Mouse (Mus musculus) bone marrow, adult 2 months (tissue): ENCODE measurements at regions not wholly inside any gene's neighbourhood (a gene's known extent, or its start where the extent isn't known, plus 50 kb on each side); places are given as distances from the start of the nearest gene placed in this dataset.

Source experiments
- H3K27ac ChIP-seq: fragments of 200-500 bp; 2 replicates; pipeline ENCODE4 v1.5.1; 2012; ENCODE audit warnings: low read depth, mild to moderate bottlenecking, control low read depth, inconsistent platforms, low read length; ENCODE audit not compliant: control insufficient read depth, poor library complexity, insufficient read depth
- H3K4me1 ChIP-seq: fragments of 200-500 bp; 2 replicates; pipeline ENCODE4 v1.6.1; 2011; ENCODE audit warnings: low read length; ENCODE audit not compliant: control insufficient read depth, insufficient read depth
- H3K4me3 ChIP-seq: fragments of 200-500 bp; replicated peaks from 2 replicates; pipeline ENCODE3; 2011; ENCODE audit warnings: mild to moderate bottlenecking, low read depth, low read length, control low read depth; ENCODE audit not compliant: control insufficient read depth
- CTCF ChIP-seq: fragments of 200-500 bp; IDR thresholded peaks from 2 replicates; pipeline ENCODE4 v1.5.1; 2011; ENCODE audit warnings: low read length, control low read depth; ENCODE audit not compliant: control insufficient read depth, insufficient read depth
- POLR2A ChIP-seq: fragments of 200-500 bp; IDR thresholded peaks from 2 replicates; pipeline ENCODE4 v1.6.1; 2011; ENCODE audit warnings: low read depth, mild to moderate bottlenecking, control low read depth, low read length, borderline replicate concordance; ENCODE audit not compliant: control insufficient read depth
- WGBS: fragments of 180-500 bp; shearing (Covaris S2); methylation state at CpG from one replicate; pipeline ENCODE4 v1.1.7; 2018; 5-methylcytosine and 5-hydroxymethylcytosine counted together

DNA sequence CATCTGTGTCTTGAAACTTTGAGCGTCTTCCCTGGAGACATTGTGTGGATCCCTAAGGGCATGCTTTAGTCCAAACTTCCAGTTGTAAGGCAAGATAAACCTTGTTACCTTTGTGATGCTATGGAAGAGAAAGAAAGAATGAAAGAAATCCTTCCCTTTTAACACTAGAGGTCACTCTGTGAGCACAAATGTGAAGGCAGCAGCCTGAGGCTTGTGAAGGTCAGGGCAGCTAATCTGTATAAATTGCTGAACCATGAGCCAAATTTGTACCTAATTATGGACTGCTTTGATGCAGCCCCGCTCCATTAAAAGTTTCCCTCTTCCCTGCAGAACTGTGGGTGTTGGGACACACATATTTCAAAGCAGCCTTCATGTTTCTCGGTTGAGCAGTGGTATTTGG, 204.4 kb downstream of the Fam169b start:
- 78% methylated on average over 3 of the region's 3 CpGs for WGBS
- Histone ChIP-seq H3K4me1 (no peaks in the 10 kb centered on the region; the same call in 1 of the 2 replicates), H3K27ac (no peak overlapping the region), H3K4me3 (no peak overlapping the region)
- TF ChIP-seq CTCF = no peak
- TF ChIP-seq POLR2A = no peak

DNA sequence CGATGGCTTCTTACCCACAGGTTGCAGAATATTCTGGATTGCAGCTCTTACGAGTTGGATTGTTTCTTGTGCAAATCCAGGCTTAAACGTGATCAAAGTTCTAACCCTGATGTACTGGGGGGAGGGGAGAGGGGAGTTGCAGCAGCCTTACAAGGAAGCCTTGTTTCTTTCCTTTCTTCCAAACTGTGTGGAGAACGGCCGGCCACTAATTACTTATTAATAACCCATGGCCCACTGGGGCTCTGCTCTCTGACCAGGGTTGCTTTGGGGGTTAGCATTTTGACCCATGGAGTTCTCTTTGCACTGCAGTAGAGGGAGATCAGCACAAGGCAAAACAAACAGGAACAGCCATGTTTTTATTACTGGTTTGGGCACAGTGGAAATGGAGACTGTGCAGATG, 199.2 kb downstream of the Fam169b start:
- no peak for TF ChIP-seq POLR2A
- no peak for TF ChIP-seq CTCF
- 48% methylated on average over 5 of the region's 5 CpGs for WGBS
- no peaks in the 10 kb centered on the region; the same call in 1 of the 2 replicates for H3K4me1 ChIP-seq
- no peak overlapping the region for H3K27ac ChIP-seq
- H3K4me3 ChIP-seq = no peak overlapping the region

DNA sequence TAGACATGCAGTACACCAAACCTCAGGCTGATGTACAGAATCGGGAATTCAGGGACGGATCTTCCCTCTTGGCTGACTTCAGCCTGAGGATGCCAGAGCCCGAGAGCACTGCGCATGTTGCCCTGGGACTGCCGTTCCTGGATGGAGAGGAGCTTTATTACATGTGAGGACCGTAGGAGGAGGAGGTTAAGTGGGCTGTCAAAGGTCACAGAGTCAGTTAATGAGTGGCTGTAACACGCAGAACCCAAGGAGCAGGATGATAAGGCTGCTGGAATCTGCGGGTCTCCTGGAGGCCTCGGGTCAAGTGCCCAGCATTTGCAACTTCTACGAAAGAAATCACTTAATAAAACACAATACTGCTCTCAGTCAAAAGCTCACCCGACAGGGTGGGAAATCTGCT, 197.3 kb downstream of the Fam169b start:
- TF ChIP-seq POLR2A (no peak), CTCF (no peak)
- H3K4me3 ChIP-seq = no peak overlapping the region
- no peak overlapping the region for H3K27ac ChIP-seq
- 79% methylated on average over 11 of the region's 11 CpGs for WGBS
- H3K4me1 ChIP-seq = no peaks in the 10 kb centered on the region; the same call in 1 of the 2 replicates

DNA sequence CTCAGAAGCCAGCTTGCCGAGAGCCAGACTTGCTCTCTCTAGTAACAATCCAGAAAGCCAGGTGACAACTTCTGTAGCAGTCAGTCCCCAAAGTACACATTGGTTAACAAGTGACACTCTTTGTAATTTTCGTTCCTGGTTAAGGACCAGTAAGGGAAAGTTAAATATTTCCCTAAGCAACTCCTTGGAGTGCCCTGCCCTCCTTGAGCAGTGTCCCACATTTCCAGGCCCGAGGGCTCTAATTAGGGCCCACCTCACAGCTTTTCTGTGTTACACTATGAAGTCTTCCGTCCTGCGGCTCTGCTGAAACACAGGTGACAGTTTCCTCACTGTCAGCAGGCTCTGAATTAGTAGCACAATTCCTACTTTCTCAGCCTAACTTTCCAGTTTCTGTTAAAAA, 194.9 kb downstream of the Fam169b start:
- H3K4me3 ChIP-seq = no peak overlapping the region
- no peak overlapping the region for H3K27ac ChIP-seq
- no peak for TF ChIP-seq CTCF
- no peaks in the 10 kb centered on the region for H3K4me1 ChIP-seq
- WGBS = 79% methylated on average over 5 of the region's 5 CpGs

DNA sequence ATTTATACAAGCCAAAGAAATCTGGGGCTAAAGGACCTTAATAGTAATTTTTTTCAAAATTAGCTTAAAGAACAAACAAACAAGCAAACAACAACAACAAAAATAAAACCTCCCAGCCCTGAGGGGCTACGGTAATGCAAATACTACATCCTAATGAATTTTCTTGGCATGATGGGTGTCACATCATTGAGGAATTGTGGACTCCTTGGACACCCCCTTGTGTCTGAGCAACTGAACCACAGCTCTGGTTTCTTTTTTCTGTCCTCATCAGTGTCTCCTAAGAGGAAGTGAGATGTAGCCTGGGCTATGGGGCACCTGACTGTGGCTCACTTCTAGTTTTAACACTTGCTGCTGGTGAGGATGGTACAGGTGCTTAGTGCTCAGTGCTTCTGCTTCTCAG, 184.2 kb downstream of the Fam169b start:
- WGBS = 94% methylated on average over 1 of the region's 1 CpGs
- no peaks in the 10 kb centered on the region for H3K4me1 ChIP-seq
- H3K27ac ChIP-seq = no peak overlapping the region
- TF ChIP-seq CTCF (no peak), POLR2A (no peak)
- H3K4me3 ChIP-seq = no peak overlapping the region

DNA sequence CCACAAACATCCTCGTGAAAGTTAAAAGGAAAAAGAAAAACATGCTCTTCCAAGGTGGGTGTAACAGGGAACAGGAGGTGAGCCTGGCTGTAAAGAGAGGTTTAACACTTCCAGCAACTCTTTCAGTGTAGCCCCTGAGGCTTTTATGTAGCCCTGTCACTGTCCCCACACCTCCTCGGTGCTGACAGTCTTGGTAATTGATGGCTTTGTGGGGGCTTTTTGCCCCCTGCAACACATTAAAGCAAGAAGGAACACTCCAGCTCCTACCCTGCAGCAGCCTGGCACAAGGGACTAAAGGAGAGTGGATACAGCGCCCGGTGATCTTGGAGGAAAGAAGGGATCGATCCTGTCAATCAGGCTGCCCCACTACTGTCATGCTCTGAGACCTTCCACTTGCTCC, 181.8 kb downstream of the Fam169b start:
- Histone ChIP-seq H3K4me3 (no peak overlapping the region), H3K4me1 (no peaks in the 10 kb centered on the region), H3K27ac (no peak overlapping the region)
- TF ChIP-seq POLR2A = no peak
- TF ChIP-seq CTCF = no peak
- 48% methylated on average over 5 of the region's 5 CpGs for WGBS

DNA sequence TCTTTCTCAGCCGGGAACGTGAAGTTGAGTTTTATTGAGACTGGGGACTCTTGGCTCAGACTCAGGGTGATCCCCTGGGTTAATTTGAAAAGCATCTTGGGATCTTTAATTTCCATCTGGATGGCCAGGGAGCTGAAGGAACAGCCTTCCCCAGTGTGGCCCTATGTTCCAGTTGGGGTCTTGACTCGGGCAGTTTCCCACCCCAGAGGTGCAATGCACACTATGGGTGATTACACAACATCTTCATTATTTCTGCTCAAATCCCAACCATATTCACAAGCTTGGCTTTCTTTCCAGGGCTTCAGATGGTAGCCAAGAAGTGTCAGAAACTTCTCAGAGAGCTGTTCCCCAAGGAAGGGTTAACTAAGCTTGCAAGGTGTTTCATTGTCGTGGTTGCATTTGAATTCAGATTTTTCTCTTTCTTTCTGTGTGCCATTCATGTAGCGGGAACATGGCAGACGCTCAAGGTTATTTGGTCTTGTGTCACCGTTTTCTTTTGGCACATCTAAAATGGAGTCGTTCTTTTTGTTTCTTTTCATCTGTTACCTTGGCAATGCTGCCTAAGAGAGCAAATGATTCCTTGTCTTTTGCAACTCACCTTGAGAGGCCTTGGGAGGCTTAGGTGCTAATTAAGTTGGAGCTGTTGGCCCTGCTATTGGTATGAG, 179.5 kb downstream of the Fam169b start:
- Histone ChIP-seq H3K4me3 (no peak overlapping the region), H3K4me1 (no peaks in the 10 kb centered on the region), H3K27ac (no peak overlapping the region)
- no peak for TF ChIP-seq POLR2A
- 76% methylated on average over 8 of the region's 8 CpGs for WGBS

DNA sequence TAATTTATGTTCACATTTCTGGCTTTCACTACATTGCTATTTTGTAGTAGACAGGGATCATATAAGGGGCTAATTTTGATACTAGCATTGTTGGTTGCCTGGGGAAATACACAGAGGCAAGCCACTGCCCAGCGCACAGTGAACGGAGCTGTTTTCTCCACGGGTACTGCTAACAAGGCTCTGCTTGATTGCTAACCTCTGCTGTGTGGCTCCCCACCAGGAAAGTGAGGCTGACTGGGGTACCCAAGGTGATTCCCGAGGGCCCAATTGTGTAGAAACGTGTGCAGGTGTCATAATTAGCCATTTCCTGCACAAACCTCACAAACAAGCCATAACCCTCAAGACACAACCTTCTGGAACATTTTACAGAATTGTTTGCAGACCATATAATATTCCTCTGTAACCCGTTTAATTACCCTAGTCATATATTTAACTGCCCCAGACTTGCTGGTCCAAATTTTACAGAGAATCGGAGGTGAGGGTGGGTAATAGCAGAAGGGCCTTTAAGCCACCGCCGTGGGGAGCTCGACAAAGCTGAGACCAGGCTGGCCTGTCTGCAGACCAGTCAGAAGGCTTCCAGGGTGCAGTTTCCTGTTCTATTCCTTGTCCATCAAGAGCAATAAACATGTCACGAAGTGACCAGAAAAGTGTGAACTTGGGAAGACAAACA, 170.9 kb downstream of the Fam169b start:
- TF ChIP-seq CTCF (no peak), POLR2A (no peak)
- Histone ChIP-seq H3K4me1 (no peaks in the 10 kb centered on the region), H3K27ac (no peak overlapping the region), H3K4me3 (no peak overlapping the region)
- WGBS = 64% methylated on average over 11 of the region's 11 CpGs
